Mouse (Mus musculus): Measurements from ENCODE around the gene Dyrk1a. TPM values are rescaled to one million over a fixed set of nuclear protein-coding genes. Genes with fewer than 3 reads are reported as not detected.

Gene Dyrk1a
- polyA plus RNA-seq, 1 experiment from 2014 or later: 4.0 TPM

GRCm38 (mm10) chr16:94607468-94607867 lies 37.7 kb downstream of the Dyrk1a start:
- H3K4me2 ChIP-seq (ENCODE audit: low read depth, low read length): no peak overlapping the region
- H3K9me3 ChIP-seq (replicated peaks; ENCODE audit: control insufficient read depth, low read length): no peaks in the 10 kb centered on the region
- H3K4me1 ChIP-seq (ENCODE audit: control insufficient read depth, low read depth, low read length): peaks cover 12% of the 10 kb centered on the region
- no peak for ATAC-seq (ENCODE audit: low read depth)
- H3K36me3 ChIP-seq (ENCODE audit: control insufficient read depth, insufficient read depth): peaks cover 2% of the 10 kb centered on the region; the same call in 1 of the 2 replicates
- no peaks in the 10 kb centered on the region for H3K27me3 ChIP-seq (ENCODE audit: control insufficient read depth, insufficient read depth, low read depth, low read length)
- H3K27ac ChIP-seq (ENCODE audit: low read length): no peak overlapping the region
- no peak overlapping the region for H3K9ac ChIP-seq (ENCODE audit: low read depth, low read length)
- no peak overlapping the region for H3K4me3 ChIP-seq (ENCODE audit: low read depth, low read length)
- WGBS (ENCODE audit: insufficient replicate concordance): 71% methylated on average over 1 of the region's 1 CpGs

GRCm38 (mm10) chr16:94608706-94609594 lies 39.1 kb downstream of the Dyrk1a start:
- no peak for ATAC-seq (ENCODE audit: low read depth)
- peaks cover 3% of the 10 kb centered on the region; the same call in 1 of the 2 replicates for H3K36me3 ChIP-seq (ENCODE audit: control insufficient read depth, insufficient read depth)
- no peaks in the 10 kb centered on the region for H3K27me3 ChIP-seq (ENCODE audit: control insufficient read depth, insufficient read depth, low read depth, low read length)
- no peak overlapping the region for H3K4me3 ChIP-seq (ENCODE audit: low read depth, low read length)
- peaks cover 7% of the 10 kb centered on the region for H3K4me1 ChIP-seq (ENCODE audit: control insufficient read depth, low read depth, low read length)
- no peak overlapping the region for H3K4me2 ChIP-seq (ENCODE audit: low read depth, low read length)
- 81% methylated on average over 9 of the region's 9 CpGs for WGBS (ENCODE audit: insufficient replicate concordance)
- H3K27ac ChIP-seq (ENCODE audit: low read length): no peak overlapping the region
- H3K9ac ChIP-seq (ENCODE audit: low read depth, low read length): no peak overlapping the region
- H3K9me3 ChIP-seq (replicated peaks; ENCODE audit: control insufficient read depth, low read length): no peaks in the 10 kb centered on the region

GRCm38 (mm10) chr16:94612573-94612972 lies 42.8 kb downstream of the Dyrk1a start:
- Histone ChIP-seq H3K36me3 (ENCODE audit: control insufficient read depth, insufficient read depth) (peaks cover 3% of the 10 kb centered on the region; the same call in 1 of the 2 replicates), H3K4me1 (ENCODE audit: control insufficient read depth, low read depth, low read length) (no peaks in the 10 kb centered on the region), H3K27me3 (ENCODE audit: control insufficient read depth, insufficient read depth, low read depth, low read length) (no peaks in the 10 kb centered on the region), H3K9me3 (replicated peaks; ENCODE audit: control insufficient read depth, low read length) (no peaks in the 10 kb centered on the region), H3K4me2 (ENCODE audit: low read depth, low read length) (no peak overlapping the region), H3K9ac (ENCODE audit: low read depth, low read length) (no peak overlapping the region), H3K27ac (ENCODE audit: low read length) (no peak overlapping the region), H3K4me3 (ENCODE audit: low read depth, low read length) (no peak overlapping the region)
- ATAC-seq (ENCODE audit: low read depth): no peak
- 85% methylated on average over 8 of the region's 8 CpGs for WGBS (ENCODE audit: insufficient replicate concordance)

- no peaks in the 10 kb centered on the region for H3K27me3 ChIP-seq (ENCODE audit: control insufficient read depth, insufficient read depth, low read depth, low read length)
- no peaks in the 10 kb centered on the region for H3K9me3 ChIP-seq (replicated peaks; ENCODE audit: control insufficient read depth, low read length)
- peaks cover 3% of the 10 kb centered on the region; the same call in 1 of the 2 replicates for H3K36me3 ChIP-seq (ENCODE audit: control insufficient read depth, insufficient read depth)
- no peak overlapping the region for H3K4me2 ChIP-seq (ENCODE audit: low read depth, low read length)
- ATAC-seq (ENCODE audit: low read depth): no peak
- no peak overlapping the region for H3K9ac ChIP-seq (ENCODE audit: low read depth, low read length)
- H3K4me1 ChIP-seq (ENCODE audit: control insufficient read depth, low read depth, low read length): no peaks in the 10 kb centered on the region
- WGBS (ENCODE audit: insufficient replicate concordance): 83% methylated on average over 6 of the region's 6 CpGs
- H3K4me3 ChIP-seq (ENCODE audit: low read depth, low read length): no peak overlapping the region
- H3K27ac ChIP-seq (ENCODE audit: low read length): no peak overlapping the region
Measured at GRCm38 (mm10) chr16:94617255-94617654, 47.4 kb downstream of the Dyrk1a start.

GRCm38 (mm10) chr16:94618543-94618942 lies 48.7 kb downstream of the Dyrk1a start:
- Histone ChIP-seq H3K9ac (ENCODE audit: low read depth, low read length) (no peak overlapping the region), H3K36me3 (ENCODE audit: control insufficient read depth, insufficient read depth) (no peaks in the 10 kb centered on the region), H3K4me1 (ENCODE audit: control insufficient read depth, low read depth, low read length) (no peaks in the 10 kb centered on the region), H3K27ac (ENCODE audit: low read length) (no peak overlapping the region), H3K4me2 (ENCODE audit: low read depth, low read length) (no peak overlapping the region), H3K4me3 (ENCODE audit: low read depth, low read length) (no peak overlapping the region), H3K9me3 (replicated peaks; ENCODE audit: control insufficient read depth, low read length) (no peaks in the 10 kb centered on the region), H3K27me3 (ENCODE audit: control insufficient read depth, insufficient read depth, low read depth, low read length) (no peaks in the 10 kb centered on the region)
- WGBS (ENCODE audit: insufficient replicate concordance): 58% methylated on average over 10 of the region's 10 CpGs
- peak; percentile 58; the same call in 1 of the 2 replicates for ATAC-seq (ENCODE audit: low read depth)

GRCm38 (mm10) chr16:94619301-94619700 lies 49.5 kb downstream of the Dyrk1a start:
- 88% methylated on average over 5 of the region's 5 CpGs for WGBS (ENCODE audit: insufficient replicate concordance)
- H3K36me3 ChIP-seq (ENCODE audit: control insufficient read depth, insufficient read depth): no peaks in the 10 kb centered on the region
- no peak overlapping the region for H3K27ac ChIP-seq (ENCODE audit: low read length)
- no peaks in the 10 kb centered on the region for H3K27me3 ChIP-seq (ENCODE audit: control insufficient read depth, insufficient read depth, low read depth, low read length)
- H3K4me1 ChIP-seq (ENCODE audit: control insufficient read depth, low read depth, low read length): no peaks in the 10 kb centered on the region
- no peak for ATAC-seq (ENCODE audit: low read depth)
- no peak overlapping the region for H3K9ac ChIP-seq (ENCODE audit: low read depth, low read length)
- no peaks in the 10 kb centered on the region for H3K9me3 ChIP-seq (replicated peaks; ENCODE audit: control insufficient read depth, low read length)
- no peak overlapping the region for H3K4me3 ChIP-seq (ENCODE audit: low read depth, low read length)
- H3K4me2 ChIP-seq (ENCODE audit: low read depth, low read length): no peak overlapping the region

GRCm38 (mm10) chr16:94624871-94625270 lies 55.1 kb downstream of the Dyrk1a start:
- Histone ChIP-seq H3K27me3 (ENCODE audit: control insufficient read depth, insufficient read depth, low read depth, low read length) (no peaks in the 10 kb centered on the region), H3K4me3 (ENCODE audit: low read depth, low read length) (no peak overlapping the region), H3K36me3 (ENCODE audit: control insufficient read depth, insufficient read depth) (no peaks in the 10 kb centered on the region), H3K27ac (ENCODE audit: low read length) (no peak overlapping the region), H3K4me1 (ENCODE audit: control insufficient read depth, low read depth, low read length) (peaks cover 6% of the 10 kb centered on the region), H3K9me3 (replicated peaks; ENCODE audit: control insufficient read depth, low read length) (no peaks in the 10 kb centered on the region), H3K9ac (ENCODE audit: low read depth, low read length) (no peak overlapping the region), H3K4me2 (ENCODE audit: low read depth, low read length) (no peak overlapping the region)
- 58% methylated on average over 4 of the region's 4 CpGs for WGBS (ENCODE audit: insufficient replicate concordance)
- ATAC-seq (ENCODE audit: low read depth): no peak

GRCm38 (mm10) chr16:94625639-94626038 lies 55.8 kb downstream of the Dyrk1a start:
- no peak overlapping the region for H3K27ac ChIP-seq (ENCODE audit: low read length)
- no peak overlapping the region for H3K9ac ChIP-seq (ENCODE audit: low read depth, low read length)
- no peaks in the 10 kb centered on the region for H3K9me3 ChIP-seq (replicated peaks; ENCODE audit: control insufficient read depth, low read length)
- H3K27me3 ChIP-seq (ENCODE audit: control insufficient read depth, insufficient read depth, low read depth, low read length): no peaks in the 10 kb centered on the region
- 77% methylated on average over 7 of the region's 7 CpGs for WGBS (ENCODE audit: insufficient replicate concordance)
- ATAC-seq (ENCODE audit: low read depth): no peak
- no peak overlapping the region for H3K4me3 ChIP-seq (ENCODE audit: low read depth, low read length)
- H3K4me1 ChIP-seq (ENCODE audit: control insufficient read depth, low read depth, low read length): peaks cover 6% of the 10 kb centered on the region
- no peaks in the 10 kb centered on the region for H3K36me3 ChIP-seq (ENCODE audit: control insufficient read depth, insufficient read depth)
- H3K4me2 ChIP-seq (ENCODE audit: low read depth, low read length): no peak overlapping the region

GRCm38 (mm10) chr16:94627736-94628135 lies 57.9 kb downstream of the Dyrk1a start:
- no peak overlapping the region for H3K4me3 ChIP-seq (ENCODE audit: low read depth, low read length)
- no peaks in the 10 kb centered on the region for H3K36me3 ChIP-seq (ENCODE audit: control insufficient read depth, insufficient read depth)
- no peaks in the 10 kb centered on the region for H3K9me3 ChIP-seq (replicated peaks; ENCODE audit: control insufficient read depth, low read length)
- H3K4me2 ChIP-seq (ENCODE audit: low read depth, low read length): no peak overlapping the region
- 56% methylated on average over 5 of the region's 5 CpGs for WGBS (ENCODE audit: insufficient replicate concordance)
- no peaks in the 10 kb centered on the region for H3K27me3 ChIP-seq (ENCODE audit: control insufficient read depth, insufficient read depth, low read depth, low read length)
- no peak overlapping the region for H3K27ac ChIP-seq (ENCODE audit: low read length)
- no peak for ATAC-seq (ENCODE audit: low read depth)
- no peak overlapping the region for H3K9ac ChIP-seq (ENCODE audit: low read depth, low read length)
- H3K4me1 ChIP-seq (ENCODE audit: control insufficient read depth, low read depth, low read length): peaks cover 11% of the 10 kb centered on the region

Measured in liver, embryonic 16.5 days (tissue).